Mouse (Mus musculus) activated CD4-positive, CD25-positive, alpha-beta regulatory T cell (primary cell): ENCODE measurements around the gene Olfr913. TPM values are rescaled to one million over a fixed set of nuclear protein-coding genes. Genes with fewer than 3 reads are reported as not detected.

Experiments used
- polyA plus RNA-seq, 2 experiments: library from polyadenylated mRNA; unstranded; fragments of 100-300 nt; shearing (Covaris generic); gene quantifications; one replicate each; pipeline ENCODE4 v1.2.1; 2017

Gene Olfr913
- not detected for polyA plus RNA-seq

DNA sequence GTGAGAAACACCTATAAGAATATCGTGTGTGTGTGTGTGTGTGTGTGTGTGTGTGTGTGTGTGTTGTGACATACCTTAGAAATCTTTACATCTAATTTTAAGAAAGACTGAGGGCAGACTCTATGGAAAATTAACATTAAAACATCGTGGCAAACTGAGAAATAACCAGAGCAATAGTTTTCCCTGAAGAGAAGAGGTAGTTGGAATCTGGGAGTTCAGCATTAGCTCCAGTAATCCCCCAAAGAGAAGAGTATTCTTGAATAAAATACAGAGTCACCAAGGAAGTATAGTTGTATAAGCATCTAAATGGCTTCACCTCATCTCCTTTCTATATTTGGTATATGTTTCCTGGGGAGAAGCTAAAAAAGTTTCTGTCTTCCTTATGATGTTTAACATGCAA is at the start of gene Olfr913:
TSS of gene Olfr913 (plus strand) at position 301 of the 400 bp plus-strand sequence.

DNA sequence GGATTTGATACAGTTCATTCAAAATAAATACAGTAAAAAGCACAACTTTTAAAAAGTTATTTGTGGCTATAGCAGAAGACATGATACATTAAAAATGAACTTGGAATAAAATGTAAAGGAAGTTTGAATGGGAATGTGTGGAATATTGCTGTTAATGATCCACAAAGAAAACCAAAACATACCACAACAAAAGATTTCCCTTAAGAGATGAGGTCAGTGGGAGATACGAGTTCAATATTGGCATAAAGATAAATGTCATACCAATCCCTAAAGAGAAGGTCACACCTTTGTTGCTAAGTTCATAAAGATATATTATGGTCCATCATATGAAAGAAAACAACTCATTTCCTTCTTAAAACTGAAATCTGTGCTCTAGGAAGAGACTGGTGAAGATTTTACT is 12.7 kb upstream of the Olfr913 start, which contains the start of gene Olfr912:
TSS of gene Olfr912 (plus strand) at position 301 of the 400 bp plus-strand sequence.

DNA sequence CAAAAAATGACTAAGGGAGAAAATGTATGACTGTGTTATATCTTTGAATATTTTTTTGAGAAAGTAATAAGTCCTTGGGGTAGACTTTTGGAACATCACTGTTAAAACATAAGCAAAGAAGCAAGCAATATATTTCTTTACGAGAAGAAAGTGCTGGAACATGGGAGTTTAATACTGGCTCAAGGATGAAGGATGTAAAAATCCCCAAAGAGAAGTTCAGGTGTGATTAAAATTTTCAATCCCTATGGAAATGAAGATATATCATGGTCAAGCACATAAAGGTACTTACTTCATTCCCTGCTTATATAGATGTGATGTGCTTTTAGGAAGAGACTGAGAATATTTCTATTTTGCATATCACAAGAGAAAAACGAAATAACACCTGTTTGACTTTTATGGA is 12.2 kb downstream of the Olfr913 start, which contains the start of gene Olfr914:
TSS of gene Olfr914 (plus strand) at position 301 of the 400 bp plus-strand sequence.

Other genes with a start within 250 kb of the Olfr913 start
- under 1 TPM; 0.13 to 0.28 TPM for gene Olfr898, start 244.3 kb upstream of the Olfr913 start, polyA plus RNA-seq
- under 1 TPM in 1 of 2 experiments, not detected in 1; 0.07 TPM for gene Olfr250, start 225.9 kb upstream of the Olfr913 start, polyA plus RNA-seq
- under 1 TPM in 1 of 2 experiments, not detected in 1; 0.10 TPM for gene Olfr251, start 215.7 kb upstream of the Olfr913 start, polyA plus RNA-seq
- under 1 TPM in 1 of 2 experiments, not detected in 1; 0.04 TPM for gene Olfr147, start 191.1 kb upstream of the Olfr913 start, polyA plus RNA-seq
- gene Olfr901, start 163.3 kb upstream of the Olfr913 start, polyA plus RNA-seq = under 1 TPM in 1 of 2 experiments, not detected in 1; 0.10 TPM
- not detected for gene Olfr902, start 145.1 kb upstream of the Olfr913 start, polyA plus RNA-seq
- not detected for gene Olfr904, start 129.6 kb upstream of the Olfr913 start, polyA plus RNA-seq
- under 1 TPM in 1 of 2 experiments, not detected in 1; 0.21 TPM for gene Olfr905, start 121.7 kb upstream of the Olfr913 start, polyA plus RNA-seq
- not detected for gene Olfr906, start 105.7 kb upstream of the Olfr913 start, polyA plus RNA-seq
- not detected for gene Olfr907, start 97.0 kb upstream of the Olfr913 start, polyA plus RNA-seq
- under 1 TPM in 1 of 2 experiments, not detected in 1; 0.06 TPM for gene Olfr911-ps1, start 71.2 kb upstream of the Olfr913 start, polyA plus RNA-seq
- gene Olfr910, start 54.9 kb upstream of the Olfr913 start, polyA plus RNA-seq = not detected
- gene Olfr912, start 12.6 kb upstream of the Olfr913 start, polyA plus RNA-seq = under 1 TPM; 0.07 to 0.27 TPM
- under 1 TPM in 1 of 2 experiments, not detected in 1; 0.04 TPM for gene Olfr914, start 12.3 kb downstream of the Olfr913 start, polyA plus RNA-seq
- under 1 TPM; 0.10 to 0.44 TPM for gene Olfr916, start 67.1 kb downstream of the Olfr913 start, polyA plus RNA-seq
- not detected for gene Olfr917, start 73.1 kb downstream of the Olfr913 start, polyA plus RNA-seq
- not detected for gene Olfr918, start 81.8 kb downstream of the Olfr913 start, polyA plus RNA-seq
- gene Olfr919, start 110.9 kb downstream of the Olfr913 start, polyA plus RNA-seq = not detected
- gene Vwa5a, start 125.5 kb downstream of the Olfr913 start, polyA plus RNA-seq = 10 to 100 TPM; 23.5 to 31.6 TPM
- gene Olfr920, start 159.5 kb downstream of the Olfr913 start, polyA plus RNA-seq = under 1 TPM in 1 of 2 experiments, not detected in 1; 0.10 TPM
- under 1 TPM; 0.06 to 0.09 TPM for gene Olfr921, start 180.3 kb downstream of the Olfr913 start, polyA plus RNA-seq
- gene Olfr922, start 221.9 kb downstream of the Olfr913 start, polyA plus RNA-seq = not detected
- under 1 TPM in 1 of 2 experiments, not detected in 1; 0.10 TPM for gene Olfr923, start 233.8 kb downstream of the Olfr913 start, polyA plus RNA-seq